Mouse (Mus musculus): ENCODE results near the gene Gid8. TPM values are rescaled to one million over a fixed set of nuclear protein-coding genes. Genes with fewer than 3 reads are reported as not detected.

The Gid8 gene
- polyA plus RNA-seq (2011; ENCODE audit: insufficient read depth, insufficient read length, low read depth, missing spikeins) = 78.5 and 81.4 TPM in 2 replicates

GRCm38 (mm10) chr2:180709923-180710272, at the start of gene Gid8, which contains the start of gene Dido1:
TSS of gene Gid8 (plus strand) at chr2:180710117.
TSS of gene Dido1 (minus strand) at chr2:180709999.
- Histone ChIP-seq H3K27ac (ENCODE audit: insufficient read depth, low read length) (peak within 1 kb of the TSS; percentile 99), H3K4me3 (ENCODE audit: low read depth, low read length) (peak within 1 kb of the TSS; percentile 96)

GRCm38 (mm10) chr2:180660521-180660920, 49.4 kb upstream of the Gid8 start:
- H3K4me1 ChIP-seq (ENCODE audit: control insufficient read depth, insufficient read depth, low read length) = no peaks in the 10 kb centered on the region
- TF ChIP-seq CTCF (IDR thresholded peaks at IDR 0.05; ENCODE audit: low read depth, low read length) = no peak
- TF ChIP-seq POLR2A (IDR thresholded peaks at IDR 0.05; ENCODE audit: insufficient read depth, low read length) = no peak
- no peak for TF ChIP-seq EP300 (IDR thresholded peaks at IDR 0.05; ENCODE audit: insufficient read depth, low read depth, low read length)
- H3K9me3 ChIP-seq (replicated peaks; ENCODE audit: control insufficient read depth, insufficient read depth, low read length, poor library complexity, severe bottlenecking) = no peaks in the 10 kb centered on the region
- H3K4me3 ChIP-seq (ENCODE audit: low read depth, low read length) = no peak overlapping the region
- H3K27ac ChIP-seq (ENCODE audit: insufficient read depth, low read length) = no peak overlapping the region
- no peak overlapping the region for H3K9ac ChIP-seq (ENCODE audit: low read depth, poor library complexity, severe bottlenecking)
- no peaks in the 10 kb centered on the region for H3K27me3 ChIP-seq (ENCODE audit: control insufficient read depth, insufficient read depth, low read length, poor library complexity, severe bottlenecking)
- no peaks in the 10 kb centered on the region for H3K36me3 ChIP-seq (ENCODE audit: control insufficient read depth, insufficient read depth, low read length, poor library complexity, severe bottlenecking)

More at GRCm38 (mm10) chr2:180709923-180710272, at the start of gene Gid8, which contains the start of gene Dido1:
- Histone ChIP-seq H3K4me1 (ENCODE audit: control insufficient read depth, insufficient read depth, low read length) (peaks cover 5% of the 10 kb centered on the region), H3K9ac (ENCODE audit: low read depth, poor library complexity, severe bottlenecking) (peak within 1 kb of the TSS; percentile 97), H3K9me3 (replicated peaks; ENCODE audit: control insufficient read depth, insufficient read depth, low read length, poor library complexity, severe bottlenecking) (no peaks in the 10 kb centered on the region), H3K27me3 (ENCODE audit: control insufficient read depth, insufficient read depth, low read length, poor library complexity, severe bottlenecking) (no peaks in the 10 kb centered on the region), H3K36me3 (ENCODE audit: control insufficient read depth, insufficient read depth, low read length, poor library complexity, severe bottlenecking) (peaks cover 53% of the 10 kb centered on the region)
- TF ChIP-seq EP300 (IDR thresholded peaks at IDR 0.05; ENCODE audit: insufficient read depth, low read depth, low read length) (peak; percentile 80; the same call in 1 of the 2 replicates), CTCF (IDR thresholded peaks at IDR 0.05; ENCODE audit: low read depth, low read length) (no peak), POLR2A (IDR thresholded peaks at IDR 0.05; ENCODE audit: insufficient read depth, low read length) (peak; percentile 66)

GRCm38 (mm10) chr2:180662008-180662407, 47.9 kb upstream of the Gid8 start:
- no peaks in the 10 kb centered on the region for H3K27me3 ChIP-seq (ENCODE audit: control insufficient read depth, insufficient read depth, low read length, poor library complexity, severe bottlenecking)
- H3K9ac ChIP-seq (ENCODE audit: low read depth, poor library complexity, severe bottlenecking) = no peak overlapping the region
- no peak for TF ChIP-seq POLR2A (IDR thresholded peaks at IDR 0.05; ENCODE audit: insufficient read depth, low read length)
- no peak for TF ChIP-seq CTCF (IDR thresholded peaks at IDR 0.05; ENCODE audit: low read depth, low read length)
- TF ChIP-seq EP300 (IDR thresholded peaks at IDR 0.05; ENCODE audit: insufficient read depth, low read depth, low read length) = no peak
- no peak overlapping the region for H3K4me3 ChIP-seq (ENCODE audit: low read depth, low read length)
- H3K27ac ChIP-seq (ENCODE audit: insufficient read depth, low read length) = no peak overlapping the region
- H3K36me3 ChIP-seq (ENCODE audit: control insufficient read depth, insufficient read depth, low read length, poor library complexity, severe bottlenecking) = no peaks in the 10 kb centered on the region; the same call in 1 of the 2 replicates
- H3K9me3 ChIP-seq (replicated peaks; ENCODE audit: control insufficient read depth, insufficient read depth, low read length, poor library complexity, severe bottlenecking) = no peaks in the 10 kb centered on the region
- no peaks in the 10 kb centered on the region for H3K4me1 ChIP-seq (ENCODE audit: control insufficient read depth, insufficient read depth, low read length)

- H3K9ac ChIP-seq (ENCODE audit: low read depth, poor library complexity, severe bottlenecking) = no peak overlapping the region
- no peaks in the 10 kb centered on the region for H3K27me3 ChIP-seq (ENCODE audit: control insufficient read depth, insufficient read depth, low read length, poor library complexity, severe bottlenecking)
- no peak overlapping the region for H3K27ac ChIP-seq (ENCODE audit: insufficient read depth, low read length)
- H3K36me3 ChIP-seq (ENCODE audit: control insufficient read depth, insufficient read depth, low read length, poor library complexity, severe bottlenecking) = peaks cover 28% of the 10 kb centered on the region
- no peak for TF ChIP-seq EP300 (IDR thresholded peaks at IDR 0.05; ENCODE audit: insufficient read depth, low read depth, low read length)
- no peak for TF ChIP-seq CTCF (IDR thresholded peaks at IDR 0.05; ENCODE audit: low read depth, low read length)
- TF ChIP-seq POLR2A (IDR thresholded peaks at IDR 0.05; ENCODE audit: insufficient read depth, low read length) = no peak
- H3K9me3 ChIP-seq (replicated peaks; ENCODE audit: control insufficient read depth, insufficient read depth, low read length, poor library complexity, severe bottlenecking) = no peaks in the 10 kb centered on the region
- peaks cover 1% of the 10 kb centered on the region for H3K4me1 ChIP-seq (ENCODE audit: control insufficient read depth, insufficient read depth, low read length)
- H3K4me3 ChIP-seq (ENCODE audit: low read depth, low read length) = no peak overlapping the region
Observed at GRCm38 (mm10) chr2:180676706-180677105, 33.2 kb upstream of the Gid8 start.

- H3K27ac ChIP-seq (ENCODE audit: insufficient read depth, low read length) = peak overlapping the region; percentile 82
- H3K9me3 ChIP-seq (replicated peaks; ENCODE audit: control insufficient read depth, insufficient read depth, low read length, poor library complexity, severe bottlenecking) = no peaks in the 10 kb centered on the region
- TF ChIP-seq EP300 (IDR thresholded peaks at IDR 0.05; ENCODE audit: insufficient read depth, low read depth, low read length) (no peak), CTCF (IDR thresholded peaks at IDR 0.05; ENCODE audit: low read depth, low read length) (peak; percentile 20), POLR2A (IDR thresholded peaks at IDR 0.05; ENCODE audit: insufficient read depth, low read length) (peak; percentile 24)
- peaks cover 33% of the 10 kb centered on the region for H3K36me3 ChIP-seq (ENCODE audit: control insufficient read depth, insufficient read depth, low read length, poor library complexity, severe bottlenecking)
- H3K4me1 ChIP-seq (ENCODE audit: control insufficient read depth, insufficient read depth, low read length) = peaks cover 1% of the 10 kb centered on the region
- H3K4me3 ChIP-seq (ENCODE audit: low read depth, low read length) = no peak overlapping the region
- H3K27me3 ChIP-seq (ENCODE audit: control insufficient read depth, insufficient read depth, low read length, poor library complexity, severe bottlenecking) = no peaks in the 10 kb centered on the region
- H3K9ac ChIP-seq (ENCODE audit: low read depth, poor library complexity, severe bottlenecking) = no peak overlapping the region
Observed at GRCm38 (mm10) chr2:180678609-180679140, 31.2 kb upstream of the Gid8 start.

GRCm38 (mm10) chr2:180681225-180681624, 28.7 kb upstream of the Gid8 start:
- H3K9me3 ChIP-seq (replicated peaks; ENCODE audit: control insufficient read depth, insufficient read depth, low read length, poor library complexity, severe bottlenecking) = no peaks in the 10 kb centered on the region
- H3K4me3 ChIP-seq (ENCODE audit: low read depth, low read length) = no peak overlapping the region
- no peak overlapping the region for H3K27ac ChIP-seq (ENCODE audit: insufficient read depth, low read length)
- H3K9ac ChIP-seq (ENCODE audit: low read depth, poor library complexity, severe bottlenecking) = no peak overlapping the region
- no peaks in the 10 kb centered on the region for H3K27me3 ChIP-seq (ENCODE audit: control insufficient read depth, insufficient read depth, low read length, poor library complexity, severe bottlenecking)
- no peak for TF ChIP-seq CTCF (IDR thresholded peaks at IDR 0.05; ENCODE audit: low read depth, low read length)
- TF ChIP-seq POLR2A (IDR thresholded peaks at IDR 0.05; ENCODE audit: insufficient read depth, low read length) = no peak
- no peak for TF ChIP-seq EP300 (IDR thresholded peaks at IDR 0.05; ENCODE audit: insufficient read depth, low read depth, low read length)
- H3K36me3 ChIP-seq (ENCODE audit: control insufficient read depth, insufficient read depth, low read length, poor library complexity, severe bottlenecking) = peaks cover 50% of the 10 kb centered on the region
- peaks cover 1% of the 10 kb centered on the region for H3K4me1 ChIP-seq (ENCODE audit: control insufficient read depth, insufficient read depth, low read length)

All from ES-Bruce4 (cell line).